Mouse (Mus musculus) limb, embryonic 12.5 days (tissue): Measurements from ENCODE around the gene Mrps16. TPM values are rescaled to one million over a fixed set of nuclear protein-coding genes. Genes with fewer than 3 reads are reported as not detected.

ENCODE experiments used
- ATAC-seq: fragments of 200-750 bp; cut with Nextera tagmentation; 2 replicates; pipeline ENCODE4 v1.8.0; 2017; ENCODE audit warnings: low read depth, moderate TSS enrichment; ENCODE audit not compliant: insufficient number of reproducible peaks, insufficient read depth, low FRiP score, low TSS enrichment
- H3K27ac ChIP-seq: fragments of 300-500 bp; sonication (generic); 2 replicates; pipeline ENCODE4 v1.5.1; 2016; ENCODE audit warnings: mild to moderate bottlenecking, moderate library complexity
- H3K27me3 ChIP-seq: fragments of 300-500 bp; sonication (generic); 2 replicates; pipeline ENCODE4 v1.6.1; 2016; ENCODE audit warnings: mild to moderate bottlenecking, moderate library complexity
- H3K36me3 ChIP-seq: fragments of 300-500 bp; sonication (generic); 2 replicates; pipeline ENCODE4 v1.6.1; 2016; ENCODE audit warnings: mild to moderate bottlenecking, moderate library complexity
- H3K4me1 ChIP-seq: fragments of 300-500 bp; sonication (generic); replicated peaks from 2 replicates; pipeline ENCODE4 v1.6.1; 2016
- H3K4me2 ChIP-seq: fragments of 300-500 bp; sonication (generic); 2 replicates; pipeline ENCODE4 v1.6.1; 2016; ENCODE audit warnings: mild to moderate bottlenecking, moderate library complexity
- H3K4me3 ChIP-seq: fragments of 300-500 bp; sonication (generic); replicated peaks from 2 replicates; pipeline ENCODE4 v1.5.1; 2016; ENCODE audit warnings: mild to moderate bottlenecking
- H3K9ac ChIP-seq: fragments of 300-500 bp; sonication (generic); replicated peaks from 2 replicates; pipeline ENCODE4 v1.6.1; 2016; ENCODE audit warnings: mild to moderate bottlenecking, moderate library complexity
- H3K9me3 ChIP-seq: fragments of 300-500 bp; sonication (generic); 2 replicates; pipeline ENCODE4 v1.6.1; 2016; ENCODE audit warnings: mild to moderate bottlenecking, moderate library complexity
- WGBS: fragments of 180-500 bp; shearing (Covaris S2); methylation state at CpG from one replicate; pipeline ENCODE4 v1.1.7; 2016; 5-methylcytosine and 5-hydroxymethylcytosine counted together
- polyA plus RNA-seq: library from polyadenylated mRNA; unstranded; fragments of >200 nt; fragmentation: Nextera tagmentation; extraction: Ambion mirVana; gene quantifications from 2 replicates; pipeline ENCODE4 v1.2.1, GENCODE M21; 2016

Gene Mrps16
- polyA plus RNA-seq, 1 experiment from 2014 or later, result 84.7 TPM

DNA sequence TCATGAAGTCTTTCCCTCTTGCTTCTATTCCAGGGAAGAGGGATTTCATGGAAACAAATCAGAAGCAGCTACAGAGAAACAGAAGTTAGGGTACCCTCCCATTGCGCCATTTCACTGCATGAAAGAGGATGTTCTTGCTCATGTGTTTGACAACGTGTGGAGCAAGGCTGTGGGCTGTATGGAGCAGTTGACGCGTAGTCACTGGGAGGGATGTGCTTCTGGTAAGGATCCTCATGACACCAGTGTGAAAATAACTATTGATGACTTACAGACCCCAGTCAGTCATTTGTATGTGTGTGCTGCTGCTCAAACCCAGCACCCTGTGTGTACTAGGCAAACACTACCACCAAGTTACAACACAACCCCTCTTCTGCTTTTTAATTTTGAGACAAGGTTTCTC is 30.2 kb downstream of the Mrps16 start:
- no peak for ATAC-seq
- peaks cover 87% of the 10 kb centered on the region for H3K36me3 ChIP-seq
- H3K9ac ChIP-seq, result no peak overlapping the region
- H3K27ac ChIP-seq, result no peak overlapping the region
- H3K4me3 ChIP-seq, result no peak overlapping the region
- no peaks in the 10 kb centered on the region for H3K27me3 ChIP-seq
- H3K4me2 ChIP-seq, result no peak overlapping the region
- H3K4me1 ChIP-seq, result no peaks in the 10 kb centered on the region
- no peaks in the 10 kb centered on the region for H3K9me3 ChIP-seq
- 93% methylated on average over 4 of the region's 4 CpGs for WGBS

DNA sequence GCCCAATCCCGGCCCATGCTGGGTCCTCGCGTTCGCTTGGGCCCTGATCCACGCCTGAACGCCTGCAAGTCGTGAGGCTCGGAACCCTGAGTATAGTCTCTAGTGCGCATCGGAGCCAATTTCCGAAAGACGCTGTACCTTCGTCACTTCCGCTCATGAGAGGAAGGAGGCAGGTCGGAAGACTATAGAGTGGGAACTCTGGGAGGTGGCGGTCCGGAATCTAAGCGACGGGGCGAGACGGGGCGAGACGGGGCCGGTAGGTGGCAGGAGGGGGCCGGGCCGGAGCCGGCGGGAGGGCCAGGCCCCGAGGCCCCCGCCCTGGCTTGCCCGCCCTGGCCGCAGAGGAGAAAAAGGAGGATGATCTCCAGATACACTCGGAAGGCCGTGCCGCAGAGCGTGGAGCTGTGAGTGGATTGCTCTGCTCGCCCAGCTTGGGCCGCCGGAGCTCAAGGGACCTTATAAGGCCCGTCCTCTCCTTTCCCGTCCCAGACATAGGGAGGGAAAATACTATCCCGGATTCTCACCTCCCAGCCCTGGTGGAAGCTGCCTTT is 45.4 kb downstream of the Mrps16 start, which contains the start of the genes Ecd and Fam149b:
Gene Ecd (minus strand): TSS at position 131 of the 551 bp plus-strand sequence.
Gene Fam149b (plus strand): TSS at position 172 of the 551 bp plus-strand sequence.
- Histone ChIP-seq H3K4me2 (peak within 1 kb of the TSS; percentile 70), H3K9me3 (no peaks in the 10 kb centered on the region), H3K9ac (peak within 1 kb of the TSS; percentile 88), H3K27me3 (no peaks in the 10 kb centered on the region), H3K27ac (peak within 1 kb of the TSS; percentile 87), H3K4me3 (peak within 1 kb of the TSS; percentile 67), H3K36me3 (peaks cover 41% of the 10 kb centered on the region), H3K4me1 (peaks cover 11% of the 10 kb centered on the region)
- under 1% methylated on average over 39 of the region's 42 CpGs for WGBS
- peak; percentile 98 for ATAC-seq

DNA sequence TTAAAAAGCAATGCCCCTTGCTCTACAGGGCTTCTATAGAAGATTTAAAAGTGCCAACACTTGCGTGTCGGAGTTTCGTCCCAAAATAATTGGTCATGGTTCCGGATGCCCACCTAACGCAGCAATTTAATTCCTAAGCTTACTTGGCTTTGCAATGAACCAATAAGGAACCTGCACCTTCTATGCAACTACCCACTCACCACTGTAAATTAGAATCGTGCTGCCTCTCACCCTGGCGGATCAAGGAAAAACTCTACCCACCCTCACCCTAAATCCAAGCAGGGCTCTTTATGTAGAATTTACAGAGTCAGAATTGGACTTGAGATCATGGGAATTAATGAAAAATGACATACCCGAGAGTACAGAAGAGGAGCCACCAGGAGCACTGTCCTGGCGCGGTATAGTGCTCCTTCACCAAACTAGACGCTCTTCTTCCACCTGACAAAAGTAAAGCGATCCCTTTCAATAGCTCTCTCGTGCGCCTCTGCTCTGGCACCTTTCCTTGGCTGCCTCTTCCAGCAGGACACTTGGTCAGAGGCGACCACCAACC is 45.9 kb downstream of the Mrps16 start:
- Histone ChIP-seq H3K27ac (peak overlapping the region; percentile 87), H3K9me3 (no peaks in the 10 kb centered on the region), H3K36me3 (peaks cover 40% of the 10 kb centered on the region), H3K4me2 (peak overlapping the region; percentile 65), H3K4me3 (peak overlapping the region; percentile 67), H3K4me1 (peaks cover 11% of the 10 kb centered on the region), H3K9ac (peak overlapping the region; percentile 88), H3K27me3 (no peaks in the 10 kb centered on the region)
- WGBS, result 4% methylated on average over 15 of the region's 15 CpGs
- peak; percentile 42; the same call in 1 of the 2 replicates for ATAC-seq

DNA sequence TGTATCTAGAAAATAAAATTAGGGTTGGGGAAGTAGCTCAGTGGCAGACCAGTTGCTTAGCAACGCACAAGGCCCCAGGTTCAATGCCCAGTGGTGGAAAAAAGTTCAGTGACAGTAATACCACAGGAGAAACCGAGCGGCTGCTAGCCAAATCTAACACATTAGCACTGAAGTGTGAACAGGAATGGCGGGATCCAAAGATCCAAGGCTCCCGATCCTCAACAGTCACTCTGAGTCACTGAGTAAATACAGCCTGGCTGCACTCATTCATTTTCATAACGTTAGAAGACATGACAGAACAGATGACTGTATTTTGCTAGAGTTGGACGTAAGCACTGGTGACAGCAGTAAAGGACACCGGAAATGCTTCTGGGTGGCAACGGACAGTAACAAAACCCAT is 47.5 kb downstream of the Mrps16 start:
- H3K4me1 ChIP-seq, result peaks cover 11% of the 10 kb centered on the region
- H3K9ac ChIP-seq, result no peak overlapping the region
- no peak overlapping the region for H3K27ac ChIP-seq
- H3K9me3 ChIP-seq, result no peaks in the 10 kb centered on the region
- peaks cover 45% of the 10 kb centered on the region for H3K36me3 ChIP-seq
- no peaks in the 10 kb centered on the region for H3K27me3 ChIP-seq
- 91% methylated on average over 9 of the region's 9 CpGs for WGBS
- ATAC-seq, result no peak
- no peak overlapping the region for H3K4me2 ChIP-seq
- no peak overlapping the region for H3K4me3 ChIP-seq

- no peaks in the 10 kb centered on the region for H3K27me3 ChIP-seq
- H3K4me1 ChIP-seq, result no peaks in the 10 kb centered on the region
- H3K9ac ChIP-seq, result no peak overlapping the region
- H3K4me3 ChIP-seq, result no peak overlapping the region
- ATAC-seq, result no peak
- 82% methylated on average over 7 of the region's 7 CpGs for WGBS
- H3K4me2 ChIP-seq, result no peak overlapping the region
- H3K9me3 ChIP-seq, result no peaks in the 10 kb centered on the region
- no peak overlapping the region for H3K27ac ChIP-seq
- H3K36me3 ChIP-seq, result peaks cover 74% of the 10 kb centered on the region
Measured at GRCm38 (mm10) chr14:20340866-20341265, 52.6 kb downstream of the Mrps16 start.

GRCm38 (mm10) chr14:20340149-20340548 is 53.3 kb downstream of the Mrps16 start:
- ATAC-seq, result no peak
- 84% methylated on average over 8 of the region's 8 CpGs for WGBS
- H3K36me3 ChIP-seq, result peaks cover 74% of the 10 kb centered on the region

DNA sequence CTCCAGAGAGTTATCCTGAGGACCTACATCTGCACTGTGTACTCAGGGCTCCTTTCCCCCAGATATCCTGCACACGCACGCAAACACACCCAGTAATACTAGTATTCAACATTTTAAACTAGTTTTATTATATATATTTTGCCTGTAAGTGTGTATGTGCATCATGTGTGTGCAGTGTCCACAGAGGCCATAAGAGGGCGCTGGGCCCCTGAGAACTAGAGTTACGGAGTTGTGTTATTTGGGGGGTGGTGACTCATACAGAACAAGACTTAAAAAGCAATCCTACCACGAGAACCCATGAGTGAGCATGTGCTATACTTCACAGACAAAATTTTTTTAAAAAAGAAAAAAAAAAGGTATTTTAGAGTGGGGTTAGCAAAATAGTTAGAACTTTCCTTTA is 54.0 kb downstream of the Mrps16 start:
- no peaks in the 10 kb centered on the region for H3K9me3 ChIP-seq
- H3K27ac ChIP-seq, result no peak overlapping the region
- H3K4me1 ChIP-seq, result no peaks in the 10 kb centered on the region
- H3K36me3 ChIP-seq, result peaks cover 73% of the 10 kb centered on the region
- WGBS, result 93% methylated on average over 5 of the region's 5 CpGs
- no peak overlapping the region for H3K9ac ChIP-seq
- H3K4me3 ChIP-seq, result no peak overlapping the region
- H3K4me2 ChIP-seq, result no peak overlapping the region
- H3K27me3 ChIP-seq, result no peaks in the 10 kb centered on the region
- ATAC-seq, result no peak

More at GRCm38 (mm10) chr14:20340149-20340548, 53.3 kb downstream of the Mrps16 start:
- no peak overlapping the region for H3K27ac ChIP-seq
- no peak overlapping the region for H3K9ac ChIP-seq
- H3K4me3 ChIP-seq, result no peak overlapping the region
- no peak overlapping the region for H3K4me2 ChIP-seq
- H3K27me3 ChIP-seq, result no peaks in the 10 kb centered on the region
- H3K4me1 ChIP-seq, result no peaks in the 10 kb centered on the region
- no peaks in the 10 kb centered on the region for H3K9me3 ChIP-seq

Other genes with a start within 250 kb of the Mrps16 start
- gene Kcnk5, start 211.8 kb downstream of the Mrps16 start, polyA plus RNA-seq, result 6.9 TPM in 2 replicates
- not detected in 2 replicates for gene Kcnk16, start 124.4 kb downstream of the Mrps16 start, polyA plus RNA-seq
- gene Nudt13, start 98.9 kb downstream of the Mrps16 start, polyA plus RNA-seq, result 18.1 and 20.2 TPM in 2 replicates
- gene Ecd, start 45.5 kb downstream of the Mrps16 start, polyA plus RNA-seq, result 56.8 and 58.9 TPM in 2 replicates
- 45.4 and 45.9 TPM in 2 replicates for gene Fam149b, start 45.5 kb downstream of the Mrps16 start, polyA plus RNA-seq
- gene Dnajc9, start 4.7 kb downstream of the Mrps16 start, polyA plus RNA-seq, result 234 and 245 TPM in 2 replicates
- gene Cfap70, start 58.6 kb upstream of the Mrps16 start, polyA plus RNA-seq, result 0.21 and 0.64 TPM in 2 replicates
- 27.2 and 29.3 TPM in 2 replicates for gene Anxa7, start 86.5 kb upstream of the Mrps16 start, polyA plus RNA-seq
- gene Mss51, start 103.3 kb upstream of the Mrps16 start, polyA plus RNA-seq, result 1.3 and 1.4 TPM in 2 replicates
- gene Ppp3cb, start 152.9 kb upstream of the Mrps16 start, polyA plus RNA-seq, result 56.9 and 62.5 TPM in 2 replicates
- 11.4 and 13.7 TPM in 2 replicates for gene Usp54, start 247.4 kb upstream of the Mrps16 start, polyA plus RNA-seq